Mouse (Mus musculus) kidney, adult 2 months (tissue): ENCODE measurements around the gene Rp9. TPM values are rescaled to one million over a fixed set of nuclear protein-coding genes. Genes with fewer than 3 reads are reported as not detected.
"Not testable (repeated sequence)": the region's sequence is repeated elsewhere in the genome, so short reads cannot be mapped to it uniquely, and the experiment has no call there.

Experiments used
- DNase-seq: peaks from one replicate; pipeline ENCODE4 v3.0.0; 2021
- H3K27ac ChIP-seq: fragments of 200-500 bp; 2 replicates; pipeline ENCODE4 v1.5.1; 2012; ENCODE audit warnings: low read depth, low read length, control low read depth, inconsistent platforms; ENCODE audit not compliant: insufficient read depth
- H3K27me3 ChIP-seq: fragments of 200-500 bp; replicated peaks from 2 replicates; pipeline ENCODE4 v1.6.1; 2012; ENCODE audit warnings: mild to moderate bottlenecking, moderate library complexity, low read length, inconsistent platforms; ENCODE audit not compliant: control insufficient read depth, insufficient read depth
- H3K36me3 ChIP-seq: fragments of 200-500 bp; 2 replicates; pipeline ENCODE4 v1.6.1; 2012; ENCODE audit warnings: mild to moderate bottlenecking, moderate library complexity, low read length, inconsistent platforms; ENCODE audit not compliant: control insufficient read depth, insufficient read depth
- H3K4me1 ChIP-seq: fragments of 200-500 bp; 2 replicates; pipeline ENCODE4 v1.6.1; 2011; ENCODE audit warnings: low read length; ENCODE audit not compliant: control insufficient read depth, insufficient read depth
- H3K4me3 ChIP-seq: fragments of 200-500 bp; 2 replicates; pipeline ENCODE4 v1.5.1; 2011; ENCODE audit warnings: mild to moderate bottlenecking, low read depth, low read length, control low read depth; ENCODE audit not compliant: insufficient read depth
- CTCF ChIP-seq: fragments of 200-500 bp; conservative IDR thresholded peaks from 2 replicates; pipeline ENCODE4 v1.5.1; 2011; ENCODE audit warnings: low read depth, mild to moderate bottlenecking, control low read depth, low read length, moderate library complexity, mixed read lengths; ENCODE audit not compliant: insufficient read depth, insufficient read length
- POLR2A ChIP-seq: fragments of 200-500 bp; IDR thresholded peaks from one replicate; pipeline ENCODE4 v1.6.1; 2011; ENCODE audit warnings: low read depth, low read length, control low read depth
- WGBS: fragments of 180-500 bp; shearing (Covaris S2); methylation state at CpG from one replicate; pipeline ENCODE4 v1.1.7; 2018; 5-methylcytosine and 5-hydroxymethylcytosine counted together
- polyA plus RNA-seq: library from polyadenylated mRNA; depleted of rRNA; stranded (reverse); fragments of >200 nt; gene quantifications from 2 replicates; pipeline ENCODE4 v1.2.3, GENCODE M21; 2012

Rp9 gene
- polyA plus RNA-seq, 1 experiment = 56.9 TPM

DNA sequence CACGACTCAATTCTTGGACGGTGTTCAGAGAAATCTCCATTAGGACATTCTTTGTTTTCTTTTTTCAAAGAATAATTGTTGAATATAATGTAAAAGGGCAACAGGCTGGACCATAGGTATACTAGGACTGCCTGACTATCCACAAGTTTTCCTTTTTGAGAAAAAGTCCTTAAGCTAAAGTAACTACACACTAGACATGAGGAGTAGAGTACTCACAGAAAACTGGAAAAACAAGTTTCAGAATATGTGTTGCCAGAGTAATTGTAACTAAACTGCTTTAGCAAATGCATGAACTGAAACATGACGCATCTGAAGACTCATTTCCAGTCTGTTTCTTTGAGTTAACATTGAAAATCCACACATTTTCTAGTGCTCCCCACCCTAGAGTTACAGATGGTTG is 64.1 kb downstream of the Rp9 start:
- TF ChIP-seq CTCF (no peak), POLR2A (no peak)
- 59% methylated on average over 3 of the region's 3 CpGs for WGBS

DNA sequence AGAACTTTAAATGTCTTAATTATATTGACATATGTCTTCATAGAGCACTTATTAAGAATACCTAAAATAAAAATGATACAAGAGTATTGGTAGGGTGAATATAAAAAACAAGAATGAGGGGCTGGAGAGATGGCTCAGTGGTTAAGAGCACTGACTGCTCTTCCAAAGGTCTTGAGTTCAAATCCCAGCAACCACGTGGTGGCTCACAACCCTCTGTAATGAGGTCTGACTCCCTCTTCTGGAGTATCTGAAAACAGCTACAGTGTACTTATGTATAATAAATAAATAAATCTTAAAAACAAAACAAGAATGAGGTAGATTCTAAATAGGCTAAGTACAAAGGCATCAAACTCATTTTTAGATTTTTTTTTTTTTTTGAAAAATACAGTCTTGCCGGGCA is 66.0 kb downstream of the Rp9 start:
- not testable (repeated sequence) for H3K4me3 ChIP-seq, H3K4me1 ChIP-seq, DNase-seq, H3K36me3 ChIP-seq, H3K27me3 ChIP-seq, H3K27ac ChIP-seq
- WGBS = 69% methylated on average over 2 of the region's 2 CpGs

More for the DNA sequence above, 64.1 kb downstream of the Rp9 start:
- H3K36me3 ChIP-seq = no peaks in the 10 kb centered on the region
- H3K27ac ChIP-seq = no peak overlapping the region
- no peaks in the 10 kb centered on the region for H3K4me1 ChIP-seq
- H3K4me3 ChIP-seq = no peak overlapping the region
- DNase-seq = no peak
- H3K27me3 ChIP-seq = no peaks in the 10 kb centered on the region

GRCm38 (mm10) chr9:22402976-22403375 is 66.6 kb downstream of the Rp9 start:
- Histone ChIP-seq H3K4me1 (no peaks in the 10 kb centered on the region), H3K27me3 (no peaks in the 10 kb centered on the region), H3K36me3 (no peaks in the 10 kb centered on the region), H3K4me3 (no peak overlapping the region), H3K27ac (no peak overlapping the region)
- no peak for TF ChIP-seq CTCF
- TF ChIP-seq POLR2A = no peak
- no peak for DNase-seq
- 77% methylated on average over 3 of the region's 3 CpGs for WGBS

GRCm38 (mm10) chr9:22402001-22402400 is 67.5 kb downstream of the Rp9 start:
- 89% methylated on average over 6 of the region's 6 CpGs for WGBS
- Histone ChIP-seq H3K27ac (no peak overlapping the region), H3K4me3 (no peak overlapping the region), H3K27me3 (no peaks in the 10 kb centered on the region), H3K36me3 (no peaks in the 10 kb centered on the region), H3K4me1 (no peaks in the 10 kb centered on the region)
- no peak for DNase-seq
- TF ChIP-seq CTCF = no peak
- TF ChIP-seq POLR2A = no peak

DNA sequence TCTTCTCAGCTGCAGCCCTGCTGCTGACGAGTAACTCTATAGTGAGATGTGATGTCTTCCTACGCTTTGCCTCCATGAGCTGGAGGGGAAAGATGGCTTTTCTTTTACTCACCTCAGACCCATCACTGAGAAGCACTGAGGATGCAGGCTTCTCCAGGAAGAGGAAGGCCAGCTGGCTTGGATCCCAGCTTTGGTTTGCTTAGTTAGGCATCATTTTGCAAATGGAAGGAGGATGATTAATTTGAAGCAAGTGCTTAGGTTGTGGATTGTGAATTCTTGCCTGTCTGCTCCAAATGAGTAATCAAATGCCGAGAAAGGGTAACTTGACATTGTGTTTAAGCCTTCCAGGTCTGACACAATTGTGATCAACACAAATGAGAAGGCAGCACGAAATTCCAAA is 70.5 kb downstream of the Rp9 start:
- peak; percentile 33 for DNase-seq
- H3K4me3 ChIP-seq = no peak overlapping the region
- H3K27ac ChIP-seq = no peak overlapping the region
- 53% methylated on average over 4 of the region's 4 CpGs for WGBS
- H3K4me1 ChIP-seq = no peaks in the 10 kb centered on the region
- no peaks in the 10 kb centered on the region for H3K36me3 ChIP-seq
- TF ChIP-seq POLR2A = no peak
- TF ChIP-seq CTCF = no peak
- H3K27me3 ChIP-seq = no peaks in the 10 kb centered on the region

DNA sequence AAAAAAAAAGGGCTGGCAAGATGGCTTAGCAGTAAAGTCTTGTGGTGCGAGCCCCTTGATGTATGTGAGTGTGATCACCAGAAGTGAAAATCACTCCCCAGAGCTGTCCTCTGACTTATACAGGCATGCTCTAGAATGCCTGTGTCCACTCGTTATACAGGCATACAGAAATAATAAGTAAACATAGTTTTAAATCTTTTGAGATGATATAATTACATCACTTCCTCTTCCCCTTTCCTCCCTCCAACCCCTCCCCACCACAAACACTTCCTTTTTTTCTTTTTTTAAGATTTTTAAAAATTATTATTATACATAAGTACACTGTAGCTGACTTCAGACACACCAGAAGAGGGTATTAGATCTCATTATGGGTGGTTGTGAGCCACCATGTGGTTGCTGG is 74.8 kb downstream of the Rp9 start:
- TF ChIP-seq CTCF (no peak), POLR2A (no peak)
- Histone ChIP-seq H3K4me3 (no peak overlapping the region), H3K27me3 (no peaks in the 10 kb centered on the region), H3K4me1 (no peaks in the 10 kb centered on the region; the same call in 1 of the 2 replicates), H3K36me3 (no peaks in the 10 kb centered on the region), H3K27ac (no peak overlapping the region)
- WGBS = 74% methylated on average over 2 of the region's 2 CpGs
- DNase-seq = no peak

DNA sequence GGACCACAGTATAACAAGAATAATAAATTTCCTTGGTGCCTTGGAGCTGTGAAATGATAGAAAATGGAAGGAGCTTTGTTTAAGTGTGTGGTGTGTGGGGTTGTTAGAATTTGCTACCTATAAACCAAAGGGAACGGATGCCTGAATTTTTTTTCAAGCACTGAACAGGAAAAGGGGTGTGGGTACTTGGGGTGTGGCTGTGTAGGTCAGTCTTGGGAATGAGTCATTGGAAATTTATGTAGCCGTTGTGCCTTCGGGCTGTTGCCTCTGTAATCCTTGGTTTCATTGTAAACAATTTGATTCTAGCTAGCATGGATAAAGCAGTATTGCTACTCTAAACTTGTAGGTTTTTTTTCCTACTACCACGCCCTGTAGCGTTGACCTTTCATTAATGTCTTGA is 79.2 kb downstream of the Rp9 start:
- H3K36me3 ChIP-seq = no peaks in the 10 kb centered on the region
- no peak for DNase-seq

GRCm38 (mm10) chr9:22389736-22390245 is 79.8 kb downstream of the Rp9 start:
- WGBS = 66% methylated on average over 6 of the region's 6 CpGs
- H3K4me1 ChIP-seq = no peaks in the 10 kb centered on the region; the same call in 1 of the 2 replicates
- no peaks in the 10 kb centered on the region for H3K27me3 ChIP-seq
- no peaks in the 10 kb centered on the region for H3K36me3 ChIP-seq
- no peak for DNase-seq
- no peak overlapping the region for H3K27ac ChIP-seq
- H3K4me3 ChIP-seq = no peak overlapping the region; the same call in 1 of the 2 replicates
- TF ChIP-seq POLR2A = no peak

More for the DNA sequence above, 79.2 kb downstream of the Rp9 start:
- no peak overlapping the region for H3K4me3 ChIP-seq
- H3K27me3 ChIP-seq = no peaks in the 10 kb centered on the region
- H3K27ac ChIP-seq = no peak overlapping the region
- TF ChIP-seq POLR2A (no peak), CTCF (no peak)
- 68% methylated on average over 5 of the region's 5 CpGs for WGBS
- H3K4me1 ChIP-seq = no peaks in the 10 kb centered on the region; the same call in 1 of the 2 replicates
